Mouse (Mus musculus) retina, adult 2 months (tissue): ENCODE data around the gene Adamts20.
"Not testable (repeated sequence)": the region's sequence is repeated elsewhere in the genome, so short reads cannot be mapped to it uniquely, and the experiment has no call there.

Experiments used
- DNase-seq: peaks from one replicate; pipeline ENCODE4 v3.0.0-alpha.2; 2012; ENCODE audit warnings: low read depth, low spot score

Adamts20 gene

GRCm38 (mm10) chr15:94465318-94465717 lies at the start of gene Adamts20:
Gene Adamts20 (minus strand): TSS chr15:94465418.
- no peak for DNase-seq

- no peak for DNase-seq
Measured at GRCm38 (mm10) chr15:94503451-94504215, 38.4 kb upstream of the Adamts20 start.

GRCm38 (mm10) chr15:94499260-94499659 lies 34.0 kb upstream of the Adamts20 start:
- DNase-seq, result no peak

GRCm38 (mm10) chr15:94495936-94496335 lies 30.7 kb upstream of the Adamts20 start:
- no peak for DNase-seq

GRCm38 (mm10) chr15:94494445-94494844 lies 29.2 kb upstream of the Adamts20 start:
- no peak for DNase-seq

- no peak for DNase-seq
Measured at GRCm38 (mm10) chr15:94489433-94489832, 24.2 kb upstream of the Adamts20 start.

GRCm38 (mm10) chr15:94488028-94488427 lies 22.8 kb upstream of the Adamts20 start:
- not testable (repeated sequence) for DNase-seq

- no peak for DNase-seq
Measured at GRCm38 (mm10) chr15:94482555-94482954, 17.3 kb upstream of the Adamts20 start.

GRCm38 (mm10) chr15:94480792-94481191 lies 15.6 kb upstream of the Adamts20 start:
- DNase-seq, result no peak

GRCm38 (mm10) chr15:94480248-94480647 lies 15.0 kb upstream of the Adamts20 start:
- no peak for DNase-seq

- DNase-seq, result no peak
Measured at GRCm38 (mm10) chr15:94479513-94480136, 14.4 kb upstream of the Adamts20 start.

- no peak for DNase-seq
Measured at GRCm38 (mm10) chr15:94478706-94479105, 13.5 kb upstream of the Adamts20 start.

- no peak for DNase-seq
Measured at GRCm38 (mm10) chr15:94477287-94477686, 12.1 kb upstream of the Adamts20 start.

GRCm38 (mm10) chr15:94475975-94476374 lies 10.8 kb upstream of the Adamts20 start:
- DNase-seq, result no peak

- DNase-seq, result no peak
Measured at GRCm38 (mm10) chr15:94470361-94470760, 5.1 kb upstream of the Adamts20 start.

GRCm38 (mm10) chr15:94464881-94465280 lies 337 bp downstream of the Adamts20 start:
- peak; percentile 18 for DNase-seq

- no peak for DNase-seq
Measured at GRCm38 (mm10) chr15:94463251-94463650, 2.0 kb downstream of the Adamts20 start.

- DNase-seq, result no peak
Measured at GRCm38 (mm10) chr15:94462206-94462605, 3.0 kb downstream of the Adamts20 start.

- DNase-seq, result no peak
Measured at GRCm38 (mm10) chr15:94461166-94461565, 4.1 kb downstream of the Adamts20 start.

- no peak for DNase-seq
Measured at GRCm38 (mm10) chr15:94457636-94458390, 7.4 kb downstream of the Adamts20 start.

GRCm38 (mm10) chr15:94452848-94453247 lies 12.4 kb downstream of the Adamts20 start:
- DNase-seq, result no peak

GRCm38 (mm10) chr15:94451600-94451999 lies 13.6 kb downstream of the Adamts20 start:
- DNase-seq, result no peak
